Mouse (Mus musculus) MN1 (cell line): Measurements from ENCODE around the gene Arhgap21.
"Not testable (repeated sequence)": the region's sequence is repeated elsewhere in the genome, so short reads cannot be mapped to it uniquely, and the experiment has no call there.

Experiments used
- DNase-seq: peaks from one replicate; pipeline ENCODE4 v3.0.0-alpha.2; 2016; ENCODE audit warnings: low spot score

Arhgap21 gene

DNA sequence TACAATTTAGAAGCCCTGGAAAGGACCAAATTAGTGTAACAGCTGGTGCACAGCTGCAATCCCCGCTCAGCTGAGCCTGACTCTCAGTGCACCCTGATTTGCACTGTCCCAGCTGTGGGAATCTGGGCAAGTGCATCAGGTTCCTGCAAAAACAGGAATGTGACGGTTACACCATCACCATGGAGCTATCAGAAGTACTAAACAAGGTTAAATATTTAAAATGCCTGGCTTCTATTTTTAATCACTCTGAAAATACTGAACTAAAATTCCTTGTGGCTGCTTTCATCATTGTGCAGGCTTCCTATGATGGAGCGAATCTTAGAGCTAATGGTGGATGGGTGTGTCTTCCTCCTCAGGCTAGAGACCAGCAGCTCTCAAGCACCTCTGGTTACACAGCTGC lies 29.3 kb downstream of the Arhgap21 start:
- no peak for DNase-seq

DNA sequence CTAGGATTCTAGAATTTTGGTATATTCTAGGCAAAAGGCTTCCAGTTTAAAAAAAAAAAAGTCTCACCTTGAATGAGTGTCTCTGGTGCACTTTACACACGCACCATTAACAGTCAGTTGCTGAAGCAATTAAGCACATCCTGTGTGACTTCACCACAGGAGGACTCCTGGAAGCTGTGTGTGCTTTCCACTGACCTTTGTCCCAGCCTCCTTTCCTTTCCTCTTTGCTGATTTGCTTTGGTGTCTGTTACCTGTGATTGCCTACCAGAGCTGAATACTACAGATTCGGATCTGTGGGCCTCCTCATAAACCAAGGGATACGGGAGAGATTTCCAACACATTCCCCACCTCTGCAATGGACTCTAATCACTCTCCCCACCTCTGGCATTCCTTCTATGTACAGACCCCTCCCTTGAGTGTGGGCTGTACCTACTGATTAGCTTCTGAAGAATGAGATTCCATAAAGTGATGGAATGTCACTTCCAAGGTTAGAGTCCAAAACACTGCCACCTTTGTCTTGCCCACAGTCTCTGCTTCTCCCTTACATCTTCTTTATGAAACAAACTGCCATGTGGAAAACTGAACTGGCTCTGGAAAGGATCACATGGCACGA lies 32.0 kb downstream of the Arhgap21 start:
- no peak for DNase-seq

DNA sequence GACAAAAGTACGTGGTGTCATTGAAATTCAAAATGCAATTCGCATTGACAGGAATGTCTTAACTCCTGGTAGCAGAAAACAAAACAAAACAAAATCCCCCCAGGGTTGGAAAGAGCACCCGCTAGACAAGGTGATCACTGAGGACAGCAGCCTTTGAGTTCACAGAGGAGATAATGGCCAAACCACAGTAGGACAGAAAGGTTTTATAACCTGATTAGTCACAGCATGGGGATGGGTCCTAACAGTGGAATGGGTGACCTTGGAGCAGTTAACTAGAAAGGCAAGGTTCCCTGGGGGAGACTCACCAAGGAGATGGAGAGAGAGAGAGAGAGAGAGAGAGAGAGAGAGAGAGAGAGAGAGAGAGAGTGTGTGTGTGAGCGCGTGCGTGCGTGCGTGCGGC lies 34.3 kb downstream of the Arhgap21 start:
- DNase-seq = no peak

DNA sequence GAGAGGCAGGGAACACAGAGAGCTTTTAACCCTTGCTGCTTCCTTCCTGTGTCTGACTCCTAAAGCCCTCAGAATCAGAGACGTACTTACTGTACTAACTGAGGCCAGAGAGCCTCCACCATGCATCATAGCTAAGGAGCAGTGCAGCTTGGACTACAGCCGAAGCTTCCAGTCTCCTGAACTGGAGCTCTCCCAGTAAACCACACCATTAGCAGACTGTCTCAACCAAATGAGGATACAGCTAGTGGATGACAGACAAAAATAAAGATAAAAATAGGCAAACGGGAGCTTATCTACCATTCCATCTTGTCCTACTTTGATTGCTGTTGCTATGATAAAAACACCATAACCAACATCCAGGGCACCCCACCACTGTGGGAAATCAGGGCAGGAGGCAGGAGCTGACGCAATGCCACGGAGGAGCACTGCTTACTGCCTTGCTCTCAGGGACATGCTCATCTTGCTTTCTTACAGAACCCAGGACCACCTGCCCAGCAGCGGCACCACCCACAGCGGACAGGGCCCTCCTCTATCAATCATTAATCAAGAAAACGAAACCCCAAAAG lies 35.9 kb downstream of the Arhgap21 start:
- DNase-seq = no peak

DNA sequence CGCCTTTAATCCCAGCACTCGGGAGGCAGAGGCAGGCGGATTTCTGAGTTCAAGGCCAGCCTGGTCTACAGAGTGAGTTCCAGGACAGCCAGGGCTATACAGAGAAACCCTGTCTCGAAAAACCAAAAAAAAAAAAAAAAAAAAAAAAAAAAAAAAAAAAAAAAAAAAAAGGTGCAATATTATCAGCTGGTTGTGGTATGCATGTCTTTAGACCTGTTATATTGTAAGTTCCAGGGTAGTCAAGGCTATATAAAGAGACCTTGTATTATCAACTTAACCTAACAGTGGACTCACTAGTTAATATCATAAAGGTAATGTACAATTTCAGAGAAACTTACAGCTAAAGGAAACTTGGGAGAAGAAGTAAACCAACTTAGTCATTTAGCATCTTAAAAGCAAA lies 36.9 kb downstream of the Arhgap21 start:
- DNase-seq = not testable (repeated sequence)

DNA sequence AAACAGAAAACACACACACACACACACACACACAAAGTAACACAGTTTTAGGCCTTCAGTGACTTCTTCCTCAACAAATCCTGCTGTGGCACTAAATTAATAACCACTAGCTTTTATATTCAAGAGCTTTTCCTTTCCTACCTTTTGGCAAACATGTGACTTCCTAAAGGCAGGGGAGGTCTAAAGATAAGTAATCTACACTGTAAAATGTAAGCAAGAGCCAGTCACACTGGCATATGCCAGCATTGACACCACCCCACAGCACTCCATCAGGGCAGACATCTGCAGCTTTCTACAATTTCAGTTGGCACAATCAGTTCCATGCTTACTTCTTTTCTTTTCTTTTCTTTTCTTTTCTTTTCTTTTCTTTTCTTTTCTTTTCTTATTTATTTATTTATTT lies 40.2 kb downstream of the Arhgap21 start:
- no peak for DNase-seq

DNA sequence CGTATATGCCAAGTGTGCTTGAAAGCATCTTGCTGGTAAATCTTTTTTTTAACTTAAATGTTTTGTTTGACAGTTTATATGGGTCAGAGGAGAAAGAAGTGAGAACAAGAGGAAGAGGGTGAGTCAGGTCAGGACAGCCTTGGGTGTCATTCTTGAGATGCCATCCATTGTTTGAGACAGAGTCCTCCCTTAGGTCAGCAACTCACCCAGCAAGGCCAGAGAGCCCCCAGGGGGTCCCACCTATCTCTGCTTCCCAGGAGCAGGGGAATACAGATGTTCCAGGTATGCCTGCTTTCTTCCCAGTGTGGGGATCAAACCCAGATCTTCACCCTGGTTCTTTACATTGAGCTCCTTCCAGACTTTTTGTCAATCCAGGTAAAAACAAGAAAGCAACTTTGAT lies 43.7 kb downstream of the Arhgap21 start:
- no peak for DNase-seq

DNA sequence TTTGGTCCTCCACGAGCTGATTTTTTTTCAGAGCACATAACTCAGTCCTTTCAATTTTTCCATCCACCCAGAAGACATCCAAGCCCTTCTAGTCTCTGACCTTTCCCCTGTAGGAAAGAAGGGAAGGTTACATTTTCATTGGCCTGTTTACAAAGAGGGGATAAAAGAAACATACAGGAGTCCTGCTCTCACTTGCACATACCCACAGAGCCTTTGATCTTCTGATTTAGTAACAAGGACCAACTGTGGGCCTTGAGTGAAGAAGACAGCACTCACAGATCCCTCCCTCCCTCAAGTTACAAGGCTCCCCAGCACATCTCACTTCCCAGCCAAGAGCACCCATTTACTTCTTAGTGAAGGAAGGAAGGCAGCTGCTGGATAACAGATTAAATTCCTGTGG lies 46.3 kb downstream of the Arhgap21 start:
- DNase-seq = no peak

DNA sequence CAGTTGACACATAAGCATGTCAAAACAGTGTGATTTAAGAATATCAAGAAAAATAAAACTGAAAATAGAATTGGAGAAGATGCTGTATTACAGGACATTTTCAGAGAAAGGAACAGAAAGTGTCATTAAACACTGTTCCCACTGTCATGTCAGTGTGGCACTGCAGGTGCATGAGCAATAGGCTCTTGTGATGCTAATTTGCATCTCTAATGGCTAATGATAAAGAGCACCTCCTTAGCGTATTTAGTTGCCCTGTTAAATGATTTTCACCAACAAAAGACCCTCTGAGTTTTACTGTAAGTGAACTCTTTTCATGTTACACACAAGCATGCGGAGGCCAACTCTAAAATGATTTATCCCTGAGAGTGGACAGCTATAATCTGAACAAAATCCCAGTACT lies 47.1 kb downstream of the Arhgap21 start:
- no peak for DNase-seq

DNA sequence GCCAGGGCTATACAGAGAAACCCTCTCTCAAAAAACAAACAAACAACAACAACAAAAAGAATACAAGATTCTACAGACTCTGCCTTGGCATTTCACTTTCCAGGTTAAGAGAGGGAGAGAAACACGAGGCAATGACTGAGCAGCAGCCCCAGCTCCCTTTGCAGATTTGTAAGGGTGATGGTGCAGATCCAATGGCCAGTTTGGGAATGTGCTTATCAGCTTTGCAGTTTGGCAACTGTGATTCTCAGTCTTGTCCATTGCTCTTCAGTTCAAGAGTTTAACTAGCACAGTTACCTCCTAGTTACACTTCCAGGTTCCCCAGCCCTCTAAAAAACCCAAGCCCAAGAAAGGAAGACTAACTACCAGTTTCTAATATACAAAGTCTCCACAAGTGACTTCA lies 47.7 kb downstream of the Arhgap21 start:
- no peak for DNase-seq

DNA sequence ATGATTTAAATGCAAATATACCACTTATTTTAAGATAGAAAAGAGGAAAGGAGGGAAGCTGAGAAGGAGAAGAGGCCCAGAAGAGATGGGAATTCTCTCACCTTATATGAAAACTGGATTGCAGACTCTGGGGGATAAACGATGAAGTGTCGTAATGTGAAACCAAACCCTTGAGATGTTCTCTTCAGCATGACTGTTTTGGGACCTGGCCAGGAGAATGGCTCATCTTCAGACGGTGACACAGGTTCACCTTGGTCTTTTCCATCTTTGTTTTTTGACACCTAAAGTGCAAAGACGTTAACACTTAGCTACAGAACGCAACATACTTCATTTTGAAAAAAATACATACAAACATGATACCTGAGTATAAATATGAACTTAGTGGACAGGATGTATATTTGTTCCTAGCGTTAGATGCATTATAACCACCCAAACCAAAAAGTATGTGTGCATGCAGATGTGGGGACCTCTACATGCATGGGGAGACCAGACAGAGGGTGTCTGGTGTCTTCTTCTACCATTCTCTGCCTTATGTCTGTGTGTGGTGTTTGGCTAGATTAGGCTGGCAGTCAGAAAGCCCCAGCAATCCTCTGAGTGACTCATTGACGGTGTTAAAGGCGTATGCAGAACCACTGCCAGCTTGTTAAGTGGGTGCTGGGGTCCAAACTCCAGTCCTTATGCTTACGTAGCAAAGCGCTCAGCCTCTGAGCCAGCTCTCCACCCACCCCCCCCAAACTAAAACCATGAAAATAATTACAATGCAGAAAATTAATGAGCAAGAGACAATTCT lies 54.0 kb downstream of the Arhgap21 start:
- DNase-seq = no peak

DNA sequence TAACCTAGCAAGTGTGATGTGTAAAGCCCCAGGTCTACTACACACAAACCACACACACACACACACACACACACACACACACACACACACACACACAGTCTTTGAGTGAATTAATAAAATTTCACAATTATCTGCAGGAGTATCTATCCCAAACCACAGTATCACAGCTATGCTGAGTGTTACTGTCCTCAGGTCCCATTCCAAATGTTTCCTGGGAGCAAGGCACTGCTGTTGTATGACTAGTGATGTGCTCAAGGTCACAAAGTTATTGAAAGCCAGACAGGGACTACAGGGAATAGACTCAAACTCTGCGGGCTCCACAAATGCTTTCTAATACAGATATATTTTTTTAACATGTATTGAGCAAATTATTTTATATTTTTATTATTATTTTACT lies 55.7 kb downstream of the Arhgap21 start:
- no peak for DNase-seq

DNA sequence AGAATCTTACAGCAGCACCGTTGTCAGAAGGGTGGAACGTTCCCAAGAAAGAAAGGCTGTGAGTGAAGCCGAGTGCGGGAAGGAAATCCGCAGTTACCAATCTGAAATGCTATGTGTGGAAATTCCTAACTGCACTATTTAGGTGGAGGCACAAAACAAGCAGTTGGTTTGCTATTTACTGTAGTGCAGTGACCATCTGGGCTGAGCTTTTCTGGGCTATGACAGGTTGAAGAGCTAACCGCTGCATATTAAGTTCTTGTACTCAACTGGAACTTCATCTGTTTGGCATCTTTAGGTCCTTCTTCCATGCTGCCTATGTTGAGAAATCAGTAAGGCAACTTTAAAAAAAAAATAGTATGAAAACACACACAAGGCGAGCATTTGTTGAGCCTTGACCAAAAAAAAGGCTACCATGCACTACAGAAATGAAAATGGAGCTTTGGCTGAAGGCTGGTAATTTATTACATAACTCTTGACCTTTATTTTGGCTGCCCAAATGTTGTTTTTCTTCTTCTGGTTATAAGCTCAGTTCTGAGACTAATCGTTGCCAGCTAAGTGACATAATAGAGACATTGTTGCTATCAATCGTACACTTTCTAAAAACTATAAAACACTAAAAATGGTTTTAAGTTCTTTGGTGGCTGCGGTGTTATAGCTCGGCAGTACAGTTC lies 56.2 kb downstream of the Arhgap21 start:
- no peak for DNase-seq

DNA sequence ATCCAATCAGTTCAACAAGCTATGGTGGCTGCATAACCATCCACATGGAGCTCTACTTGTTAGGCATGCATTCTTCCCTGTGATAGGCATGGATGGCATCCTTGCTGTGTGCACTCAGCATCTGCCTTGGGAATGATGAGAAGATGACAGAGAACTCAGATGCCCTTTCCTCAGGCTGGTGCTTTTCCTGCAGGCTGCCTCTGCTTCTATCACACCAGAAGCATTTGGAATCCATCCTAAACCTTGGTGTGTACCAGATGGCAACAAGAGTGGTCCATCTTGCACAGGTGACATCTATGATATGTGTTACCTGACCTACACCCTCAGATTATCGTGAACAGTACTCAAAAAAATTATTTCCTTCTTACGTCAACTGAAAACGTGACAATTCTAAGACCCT lies 58.2 kb downstream of the Arhgap21 start:
- DNase-seq = no peak

DNA sequence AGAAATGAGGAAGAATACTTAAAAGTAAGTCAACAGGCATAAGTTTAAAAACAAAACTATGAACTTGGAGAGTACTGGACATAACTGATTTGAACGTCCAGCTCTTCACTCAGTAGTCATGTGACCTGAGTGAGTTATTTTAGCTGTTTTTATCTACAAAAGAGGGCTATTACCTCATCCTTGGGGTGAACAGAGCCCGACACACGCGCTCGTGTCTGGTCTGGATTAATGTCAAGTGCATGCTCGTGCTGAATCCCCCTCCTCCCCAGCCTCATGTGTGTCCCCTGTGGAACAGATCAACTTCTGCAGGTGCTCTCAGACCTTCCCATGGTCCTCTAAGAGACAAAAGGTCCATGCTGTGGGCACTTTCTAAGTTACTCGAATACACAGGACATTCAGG lies 59.3 kb downstream of the Arhgap21 start:
- DNase-seq = no peak

DNA sequence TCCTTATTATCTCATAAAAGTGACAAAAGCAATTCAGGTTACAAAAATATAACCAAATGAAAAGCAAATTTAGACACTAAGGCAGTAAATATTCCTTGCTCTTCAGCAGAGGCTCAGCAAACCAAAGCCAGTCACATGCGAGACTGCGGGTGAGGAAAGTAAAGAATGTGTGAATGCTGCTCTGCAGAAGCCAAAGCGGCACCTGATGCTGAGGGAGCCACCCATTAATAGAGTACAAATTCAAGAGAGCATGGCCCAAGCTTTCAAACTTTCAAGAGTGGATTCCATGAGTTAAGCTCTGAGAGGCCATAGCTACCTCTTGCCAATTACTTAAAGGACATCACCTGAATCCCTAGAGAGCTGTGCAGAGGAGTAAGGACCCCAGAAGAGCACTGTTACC lies 61.4 kb downstream of the Arhgap21 start:
- DNase-seq = no peak

DNA sequence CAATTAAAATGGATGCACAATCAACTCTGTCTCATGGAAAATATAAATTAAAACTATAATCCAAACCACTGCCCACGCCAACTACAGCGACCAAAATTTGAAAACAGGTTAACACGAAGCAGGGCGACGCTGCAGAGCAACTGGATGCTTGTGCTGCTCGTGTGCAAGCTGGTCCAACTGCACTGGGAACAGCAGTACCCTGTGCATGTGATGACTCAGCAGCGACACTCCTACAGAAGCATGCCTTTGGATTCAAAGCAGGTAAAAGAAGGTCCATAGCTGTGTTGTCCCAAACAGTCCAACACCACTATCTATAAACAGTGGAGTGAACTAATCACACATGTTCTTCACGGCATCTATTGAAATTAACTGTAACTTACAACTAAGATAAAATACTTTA lies 63.3 kb downstream of the Arhgap21 start:
- DNase-seq = no peak

DNA sequence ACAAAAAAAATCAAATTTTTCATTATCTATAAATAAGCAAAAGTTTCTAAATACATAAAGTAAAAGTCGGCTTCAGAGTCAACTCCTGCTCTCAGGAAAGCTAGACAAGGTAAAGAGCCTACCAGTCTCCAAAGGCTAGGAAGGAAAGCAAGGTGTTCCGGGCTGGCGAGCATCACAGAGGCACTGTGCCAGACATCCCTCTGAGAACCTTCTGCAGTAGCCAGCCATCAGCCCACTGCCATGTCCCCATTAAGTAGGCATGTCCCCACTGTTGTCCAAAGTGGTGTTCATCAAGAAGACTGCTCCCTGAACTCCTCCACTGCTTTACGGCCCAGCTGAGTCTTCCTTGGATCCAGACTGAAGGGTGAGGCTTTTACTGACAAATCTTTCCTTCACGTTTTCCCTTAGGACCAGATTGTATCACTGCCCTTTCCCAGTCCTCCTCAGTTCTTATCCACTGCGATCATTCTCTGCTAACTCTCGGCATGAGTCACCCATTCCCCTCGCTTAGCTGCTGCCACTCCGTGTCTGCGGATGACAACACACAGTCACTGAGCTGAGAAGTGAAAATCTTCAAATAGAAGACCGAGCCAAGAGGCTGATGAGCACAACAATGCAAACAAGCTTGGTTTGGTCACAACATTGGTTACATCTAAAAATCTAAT lies 65.6 kb downstream of the Arhgap21 start:
- peak; percentile 77 for DNase-seq

DNA sequence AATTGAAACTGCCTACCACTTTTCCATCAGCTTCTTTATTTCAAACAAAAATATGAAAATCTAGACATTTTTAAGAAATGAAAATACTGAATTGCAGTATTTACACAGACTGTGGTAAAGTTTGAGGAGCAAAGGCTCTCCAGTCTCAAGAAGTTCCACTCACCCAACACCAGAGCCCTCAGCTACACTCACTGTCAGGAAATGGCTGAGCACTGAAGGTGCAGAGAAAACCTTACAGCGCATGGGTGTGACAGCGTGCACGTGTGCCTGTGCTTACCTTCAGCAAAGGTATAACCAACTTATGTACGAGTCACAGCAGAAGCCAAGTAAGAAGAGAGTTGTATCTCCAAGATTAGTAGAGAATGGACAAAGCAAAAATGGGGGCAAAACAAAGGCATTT lies 66.8 kb downstream of the Arhgap21 start:
- DNase-seq = no peak

DNA sequence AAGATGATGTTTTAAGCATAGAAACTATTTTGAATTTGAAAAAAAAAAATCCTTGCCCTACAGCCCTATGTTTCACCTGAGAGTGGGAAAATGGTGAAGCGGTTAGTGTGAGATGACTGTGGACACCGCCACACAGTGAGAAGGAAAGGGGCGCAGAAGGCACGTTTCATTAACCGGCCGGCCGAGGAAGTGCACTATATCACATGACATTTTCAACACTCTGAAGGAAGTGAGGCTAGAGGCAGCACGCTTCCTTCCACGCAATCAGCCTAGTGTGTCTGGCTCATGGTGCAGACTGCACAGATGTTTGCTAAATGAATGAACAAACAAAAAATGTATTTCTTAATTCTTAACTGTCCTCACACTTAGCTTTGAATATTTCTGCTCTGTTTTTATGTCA lies 69.4 kb downstream of the Arhgap21 start:
- DNase-seq = no peak

DNA sequence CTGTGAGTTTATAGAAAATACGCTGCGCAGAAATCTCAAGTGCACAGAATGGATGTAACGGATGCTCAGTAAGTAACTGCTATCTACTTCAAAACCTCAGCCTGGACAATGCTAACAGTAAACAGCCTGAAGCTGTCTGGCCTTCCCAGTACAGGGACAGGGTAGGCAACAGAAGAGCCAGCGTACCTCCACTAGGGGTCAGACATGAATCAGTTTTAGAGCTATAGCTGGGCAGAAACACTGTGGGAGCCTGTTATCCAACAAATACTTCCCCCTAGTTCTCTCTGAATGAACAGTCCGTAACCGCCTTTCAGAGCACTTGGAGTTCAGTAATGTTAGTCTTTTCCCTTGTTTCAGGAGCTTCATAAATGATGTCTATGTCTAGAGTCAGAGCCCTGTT lies 70.0 kb downstream of the Arhgap21 start:
- peak; percentile 78 for DNase-seq

DNA sequence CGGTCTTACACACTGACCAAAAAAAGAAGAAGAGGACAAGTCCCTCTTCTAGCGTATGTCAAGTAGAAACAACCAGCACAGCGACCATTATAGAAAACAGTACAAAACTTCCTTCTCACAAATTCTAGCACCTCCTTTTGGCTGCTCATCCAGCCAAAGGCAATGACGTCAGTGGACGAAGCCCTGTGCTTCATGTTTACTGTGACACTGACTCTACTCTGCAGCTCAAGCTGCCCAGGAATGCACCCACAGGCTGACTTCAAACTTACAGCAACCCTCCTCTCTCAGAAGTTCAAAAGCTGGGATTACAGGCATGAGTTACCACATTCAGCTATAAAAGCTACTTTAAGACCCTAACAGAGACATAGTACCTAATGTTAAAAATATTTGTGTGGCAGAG lies 72.2 kb downstream of the Arhgap21 start:
- no peak for DNase-seq
